Mouse (Mus musculus) mouse trophoblast stem cell (cell line): ENCODE measurements around the gene Pef1.

Experiments used
- in situ Hi-C, 2 experiments: fragments of 300-500 bp; cut with MseI, MboI; formaldehyde crosslinking; loops; 2 replicates in 1 of 2; 3 replicates in 1 of 2; pipeline ENCODE4 v1.15.1; 2025

Gene Pef1

DNA sequence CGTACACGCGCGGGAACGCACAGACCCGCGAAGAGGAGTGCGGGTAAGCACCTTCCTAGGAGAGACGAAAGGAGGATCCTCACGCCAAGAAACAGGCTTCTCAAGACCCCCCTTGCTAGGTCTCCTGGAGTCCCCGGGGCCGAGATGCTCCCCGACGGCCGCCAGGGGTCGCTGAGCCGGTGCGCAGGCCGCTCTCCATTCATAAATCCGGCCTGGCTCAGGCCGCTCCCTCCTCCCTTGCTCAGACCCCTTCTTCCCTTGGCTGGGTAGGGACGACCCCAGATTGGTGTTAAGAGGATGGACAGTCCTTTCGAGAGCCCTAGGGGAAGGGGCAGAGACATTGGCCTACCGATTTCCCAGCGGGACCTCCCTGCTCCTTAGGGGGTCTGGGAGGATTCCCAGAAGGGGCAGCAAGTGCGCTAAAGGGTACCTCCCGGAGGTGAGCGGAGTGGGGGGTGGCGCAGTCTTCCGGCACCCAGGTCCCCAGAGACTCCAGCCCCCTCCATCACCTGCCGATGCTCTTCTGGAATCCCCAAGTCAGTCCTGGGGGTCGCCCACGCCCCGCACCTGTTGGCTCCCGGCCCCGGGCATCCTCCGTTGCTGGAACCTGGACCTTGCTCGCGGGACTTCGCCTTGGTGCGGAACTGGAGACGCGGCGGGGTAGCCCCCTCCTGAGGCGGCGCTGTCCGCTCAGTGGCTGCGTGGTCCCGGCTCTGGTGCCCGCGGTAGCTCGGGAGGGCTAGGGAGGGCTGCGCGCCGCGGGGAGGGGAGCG lies 36.3 kb downstream of the Pef1 start:
- in situ Hi-C loops, result loop anchor here in 1 of 2 experiments (5.0 kb wide), 1 partner anchor 49 kb away; no protein-coding TSS in a partner anchor

DNA sequence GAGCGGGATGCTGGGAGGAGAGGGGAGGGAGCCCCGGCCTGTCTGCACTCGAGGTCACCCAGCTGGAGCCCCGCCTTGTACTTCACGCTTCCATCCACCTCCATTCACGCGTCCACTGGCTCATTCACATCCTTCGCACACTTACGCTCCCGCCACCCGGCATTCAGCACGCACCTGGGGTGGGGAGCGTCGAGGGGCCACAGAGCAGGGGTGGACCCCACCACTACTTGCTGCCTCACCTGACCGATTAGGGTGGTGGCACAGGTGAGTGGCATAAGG lies 36.8 kb downstream of the Pef1 start, which contains the start of gene Hcrtr1:
Gene Hcrtr1 (minus strand): TSS at position 146 of the 279 bp plus-strand sequence.
- in situ Hi-C loops, result loop anchor here in 1 of 2 experiments (5.0 kb wide), 1 partner anchor 48 kb away; no protein-coding TSS in a partner anchor

DNA sequence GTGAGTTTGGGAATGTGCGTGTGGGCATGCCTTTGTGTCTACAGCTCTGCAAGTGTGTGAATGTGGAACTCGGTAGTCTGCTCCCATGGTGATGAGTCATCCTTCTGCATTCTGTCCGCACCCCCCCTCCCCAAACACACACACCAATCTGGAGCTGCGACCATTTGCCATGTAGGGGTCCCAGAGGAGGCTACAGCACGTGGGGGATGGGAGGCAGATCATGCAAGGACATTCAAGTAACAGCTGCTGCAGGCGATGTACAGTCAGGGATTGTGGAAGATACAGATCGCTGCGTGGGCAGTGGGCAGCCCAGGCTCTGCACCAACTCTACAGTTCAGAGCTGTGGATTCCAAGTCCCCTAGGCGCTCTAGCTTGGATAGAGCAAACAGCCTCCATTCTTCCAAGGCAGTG lies 38.6 kb downstream of the Pef1 start:
- in situ Hi-C loops, result no loop called here

DNA sequence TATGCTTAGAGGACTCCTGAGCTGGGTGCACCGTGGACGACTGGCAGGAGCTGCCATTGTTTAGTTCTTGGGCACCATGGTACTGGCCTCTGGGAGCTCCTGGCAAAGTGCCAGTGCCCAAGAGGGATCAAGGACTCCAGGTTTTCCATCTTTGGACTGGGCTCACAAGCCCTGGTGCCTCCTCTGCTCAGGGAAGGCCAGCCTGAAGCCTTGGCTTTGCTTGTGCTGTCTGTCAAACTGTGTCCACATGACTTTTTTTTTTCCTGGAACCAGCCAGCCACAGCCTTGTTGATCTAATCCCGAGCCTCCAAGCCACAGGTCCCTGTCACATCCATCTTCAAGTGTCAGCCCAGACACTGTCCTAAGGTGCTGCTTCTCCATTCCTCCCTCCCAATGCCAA lies 39.4 kb downstream of the Pef1 start:
- in situ Hi-C loops, result no loop called here

DNA sequence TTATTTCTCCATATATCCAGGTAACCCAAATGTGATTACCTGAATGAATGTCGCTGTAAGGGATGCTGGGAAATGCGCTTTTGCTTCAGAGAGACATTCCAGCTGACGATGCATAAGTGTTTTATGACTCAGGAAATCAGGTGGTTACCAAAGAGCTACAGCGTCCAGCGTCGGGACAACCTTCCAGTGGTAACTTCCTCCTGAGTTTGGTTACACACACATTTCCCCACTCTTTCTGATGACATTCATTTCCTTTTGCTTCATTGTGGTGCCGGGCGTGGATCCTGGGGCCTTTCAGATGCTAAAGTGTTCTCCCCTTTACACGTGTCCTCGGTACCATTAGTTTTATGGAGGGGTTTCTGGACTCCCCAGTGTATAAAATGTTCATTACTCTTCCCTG lies 46.0 kb downstream of the Pef1 start:
- in situ Hi-C loops, result no loop called here

DNA sequence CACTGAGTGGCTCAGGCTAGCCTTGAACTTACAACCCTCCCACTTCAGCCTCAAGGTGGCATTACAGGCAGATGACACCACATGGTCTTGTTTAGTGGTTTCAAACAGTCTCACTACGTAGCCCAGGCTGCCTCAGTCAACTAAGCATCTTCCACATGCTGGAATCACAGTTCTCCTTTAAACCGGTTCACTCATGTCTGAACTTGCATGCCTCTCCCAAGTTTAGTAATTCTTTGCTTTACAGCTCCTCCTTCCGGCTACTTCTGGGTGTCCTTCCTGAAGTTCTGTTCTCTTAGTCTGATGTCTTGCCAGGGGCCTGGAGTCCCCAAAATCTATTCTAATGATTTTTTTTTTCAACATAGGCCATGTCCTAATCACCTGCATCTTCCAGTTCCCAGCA lies 51.9 kb downstream of the Pef1 start:
- in situ Hi-C loops, result no loop called here

DNA sequence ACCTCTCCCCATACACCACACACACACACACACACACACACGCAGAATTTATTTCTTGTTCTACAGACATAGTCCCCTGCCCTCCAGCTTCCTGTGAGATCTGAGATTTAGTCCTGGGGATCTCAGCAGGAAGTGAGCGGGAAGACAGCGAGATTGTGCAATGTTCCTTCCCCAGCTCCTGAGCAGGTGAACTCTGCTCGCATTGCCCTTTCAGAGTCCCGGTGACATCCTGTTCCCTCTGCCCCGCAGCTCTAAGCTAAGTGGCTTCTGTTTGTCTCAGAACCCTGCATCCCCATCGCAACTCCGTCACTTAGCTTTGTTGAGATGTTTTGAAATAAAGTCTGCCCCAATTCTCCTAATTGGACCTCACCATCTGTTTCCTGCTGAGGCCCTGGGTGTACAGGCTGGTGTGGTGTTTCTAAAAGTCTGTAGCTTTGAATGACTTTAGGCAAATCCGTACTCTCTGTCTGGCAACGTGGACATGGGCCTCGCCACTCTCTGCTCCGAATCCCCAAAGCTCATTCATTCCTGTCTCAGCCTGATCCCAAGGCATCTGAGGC lies 54.5 kb downstream of the Pef1 start:
- in situ Hi-C loops, result no loop called here

DNA sequence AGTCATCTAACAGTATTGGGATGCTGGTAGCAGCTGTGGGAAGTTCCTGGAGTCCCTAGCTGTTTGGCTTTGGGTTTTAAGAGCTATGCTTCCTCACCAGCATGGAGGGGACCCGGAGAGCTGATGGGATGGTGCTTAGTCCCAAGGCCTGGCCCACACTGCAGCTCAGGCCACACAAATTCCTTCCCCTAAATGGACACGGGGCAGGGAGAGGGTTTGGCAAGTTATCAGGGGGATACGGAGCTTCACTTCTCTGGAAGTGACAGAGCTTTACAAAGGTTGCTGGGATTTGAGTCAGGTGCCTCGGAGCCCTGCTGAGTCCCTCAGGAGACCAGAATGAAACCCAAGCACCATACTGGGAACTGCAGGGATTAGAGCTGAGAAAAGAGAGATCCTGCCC lies 59.0 kb downstream of the Pef1 start:
- in situ Hi-C loops, result no loop called here

DNA sequence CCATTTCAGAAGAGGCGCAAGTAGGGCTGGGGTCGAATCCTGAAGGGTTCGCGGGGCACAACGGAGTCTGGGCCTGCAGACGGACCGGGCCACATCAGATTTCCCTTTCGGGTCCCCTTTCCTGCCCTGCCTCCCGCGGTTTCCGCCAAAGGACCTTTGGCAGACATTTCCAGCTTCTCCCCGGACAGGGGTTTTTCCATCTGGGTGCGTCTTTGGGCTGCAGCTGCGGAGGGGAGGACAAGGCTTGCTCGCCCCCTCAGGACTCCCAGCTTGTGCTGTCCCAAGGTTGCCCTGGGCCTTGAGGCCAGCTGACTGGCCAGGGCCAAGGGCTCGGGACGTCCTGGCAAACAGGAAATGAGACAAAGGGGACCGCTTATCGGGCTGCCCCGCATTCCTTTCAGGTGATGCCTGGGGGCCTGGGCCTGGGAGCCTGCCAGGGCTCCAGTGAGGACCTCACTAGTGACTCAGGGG lies 61.1 kb downstream of the Pef1 start:
- in situ Hi-C loops, result no loop called here

DNA sequence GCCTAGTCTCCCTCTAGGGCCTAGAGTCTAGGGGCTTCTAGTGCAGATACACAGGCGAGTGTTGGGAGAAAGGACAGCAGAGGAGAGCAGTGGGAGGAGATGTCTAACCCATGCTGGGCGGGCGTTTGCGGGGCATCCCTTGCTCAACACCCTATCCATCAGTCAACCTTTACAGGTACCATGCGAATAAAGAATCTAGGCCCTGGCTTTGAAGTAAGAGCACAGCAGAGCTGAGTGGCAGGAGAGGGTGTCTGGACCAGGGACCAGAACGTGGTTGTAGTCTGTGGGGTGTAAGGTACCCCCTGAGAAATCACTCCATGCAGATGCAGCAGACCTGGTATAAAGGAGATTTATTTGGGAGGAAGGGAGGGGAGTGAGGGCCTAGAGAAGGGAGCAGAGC lies 61.8 kb downstream of the Pef1 start:
- in situ Hi-C loops, result no loop called here

DNA sequence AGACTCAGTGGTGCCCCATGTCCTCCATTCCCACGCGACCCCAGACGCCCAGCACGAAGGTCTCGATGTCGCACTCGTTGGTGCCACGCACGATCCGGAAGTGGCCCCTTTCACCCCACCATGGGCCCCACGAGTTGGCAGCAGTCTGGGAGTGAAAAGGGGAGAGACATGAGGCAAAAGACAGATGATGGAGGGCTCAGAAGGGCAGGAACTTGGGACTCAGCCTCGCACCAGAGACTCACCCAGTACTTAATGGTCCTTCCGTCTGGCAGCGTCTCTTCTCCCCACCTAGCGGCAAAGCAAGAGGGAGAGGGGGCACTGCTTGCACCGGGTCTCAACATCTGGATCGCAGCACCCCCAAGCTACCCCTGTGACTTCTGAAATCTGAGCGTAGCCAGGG lies 63.7 kb downstream of the Pef1 start:
- in situ Hi-C loops, result no loop called here

DNA sequence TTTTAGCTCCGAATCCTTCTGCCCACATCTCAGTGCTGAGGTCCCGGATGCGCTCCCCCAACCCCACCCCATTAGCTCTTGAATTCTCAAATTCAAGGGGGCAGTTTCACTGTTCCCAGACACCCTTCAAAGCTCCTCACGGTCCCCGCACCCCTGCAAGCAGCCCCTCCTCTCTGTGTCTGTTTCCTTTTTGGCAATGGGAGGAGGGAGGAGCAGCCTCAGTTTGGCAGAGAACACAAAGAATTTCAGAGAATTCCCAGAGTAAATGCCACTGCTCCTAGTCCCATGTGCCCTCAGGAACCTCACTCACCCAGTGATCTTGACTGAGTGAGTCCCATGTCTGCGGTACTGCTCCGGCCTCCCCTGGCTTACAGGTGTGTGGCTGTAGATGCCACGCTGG lies 64.2 kb downstream of the Pef1 start:
- in situ Hi-C loops, result no loop called here

DNA sequence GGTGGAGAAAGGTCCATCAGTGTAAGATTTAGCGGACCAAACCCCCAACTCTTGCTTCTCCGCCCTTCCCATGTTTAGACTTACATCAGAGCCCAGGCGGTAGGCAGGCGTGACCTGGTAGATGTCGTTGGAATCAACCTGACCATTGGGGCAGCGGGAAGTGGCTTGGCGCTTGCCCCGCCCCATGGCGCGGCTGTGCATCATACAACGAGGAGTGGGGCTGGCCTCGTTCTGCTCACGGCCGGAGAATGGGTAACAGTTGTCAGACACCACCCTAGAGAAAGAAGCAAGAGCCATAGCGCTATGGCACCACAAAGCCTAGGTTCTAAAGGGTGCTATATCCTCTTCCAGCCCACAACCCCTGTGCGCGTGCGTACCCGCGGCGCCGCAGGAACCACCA lies 65.0 kb downstream of the Pef1 start:
- in situ Hi-C loops, result no loop called here

DNA sequence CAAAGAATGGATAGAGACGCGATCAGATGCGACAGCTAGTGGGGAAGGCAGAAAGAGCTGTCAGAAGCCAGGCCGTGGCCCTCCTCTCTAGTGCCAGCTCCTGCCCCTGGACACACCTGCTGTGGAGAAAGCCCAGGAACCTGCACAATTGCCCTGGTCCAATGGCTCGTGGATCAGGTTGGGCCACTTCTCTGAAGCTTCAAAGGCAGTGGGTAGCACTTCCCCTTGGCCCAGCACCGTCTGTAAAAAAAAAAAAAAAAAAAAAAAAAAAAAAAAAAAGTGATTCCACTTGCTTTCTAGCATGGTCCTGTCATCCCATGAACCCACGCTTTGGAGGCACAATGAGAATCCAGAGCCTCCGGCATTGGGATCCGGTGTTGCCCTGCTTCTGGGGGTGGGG lies 65.5 kb downstream of the Pef1 start:
- in situ Hi-C loops, result no loop called here

DNA sequence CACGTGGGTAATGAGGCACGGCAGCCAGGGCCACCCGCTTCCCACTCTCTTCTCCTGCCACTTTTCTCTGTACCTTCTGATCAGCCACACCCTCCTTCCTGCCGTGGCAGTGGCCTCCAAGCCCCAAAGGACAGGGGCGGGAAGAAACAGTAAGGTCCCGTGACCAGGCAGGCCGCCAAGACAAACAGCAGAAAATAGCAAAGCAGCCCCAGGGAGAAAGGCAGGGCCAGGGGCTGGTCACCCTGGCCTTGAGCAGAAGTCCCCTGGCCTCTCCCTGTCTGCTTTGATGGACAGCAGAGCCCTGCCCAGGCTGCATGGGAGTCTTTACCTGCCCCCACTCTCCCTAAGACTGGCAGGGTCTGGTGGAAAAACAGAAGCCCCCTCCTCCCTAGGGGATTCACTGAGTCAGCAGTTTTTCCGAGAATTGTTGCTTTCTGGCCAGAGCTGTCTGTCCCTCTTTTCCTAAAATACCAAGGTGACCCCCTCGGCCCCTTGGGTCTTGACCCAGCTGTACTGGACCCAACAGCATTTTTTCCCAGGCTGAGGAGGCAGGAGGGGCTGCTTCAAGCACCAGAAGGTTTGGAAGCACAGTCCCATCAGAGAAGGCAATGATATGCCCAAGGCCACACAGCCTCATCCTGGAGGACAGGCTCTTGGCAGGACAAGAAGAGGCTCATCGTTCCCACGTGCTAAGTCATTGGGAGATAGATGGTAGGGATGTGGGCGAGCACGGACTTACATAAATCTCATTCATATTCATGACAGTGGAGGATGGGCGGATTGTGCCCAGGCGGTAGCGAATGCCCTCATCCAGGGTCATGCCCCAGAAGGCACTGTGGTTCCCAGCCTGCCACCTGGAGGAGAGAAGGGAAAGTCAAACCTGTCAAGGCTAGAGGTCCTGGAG lies 66.2 kb downstream of the Pef1 start:
- in situ Hi-C loops, result no loop called here

DNA sequence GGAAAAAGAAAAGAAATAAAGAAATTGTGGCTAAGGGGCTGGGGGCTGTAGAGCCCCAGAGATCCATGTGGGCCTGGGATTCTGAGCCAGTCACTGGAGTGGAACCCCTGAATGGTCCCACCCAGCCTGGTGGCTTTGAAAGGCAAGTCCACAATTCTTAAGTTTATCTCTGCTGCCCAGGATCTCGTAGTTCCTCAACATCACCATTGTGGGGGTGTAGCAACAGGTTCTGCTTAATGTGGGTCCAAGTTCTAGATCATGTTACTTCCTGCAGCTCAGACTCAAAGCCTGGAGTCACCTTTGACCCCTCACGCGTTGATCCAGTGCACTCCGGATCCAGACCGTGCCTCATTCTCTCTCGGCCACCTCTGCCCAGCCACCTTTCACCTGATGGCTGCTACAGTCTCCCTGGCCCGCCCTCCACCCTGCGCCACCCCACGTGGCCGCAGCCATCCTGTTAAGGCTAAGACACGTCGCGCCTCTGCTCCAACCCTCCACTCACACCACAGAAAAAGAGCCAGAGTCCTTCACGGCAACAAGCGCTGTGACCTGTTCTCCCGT lies 67.1 kb downstream of the Pef1 start:
- in situ Hi-C loops, result no loop called here

DNA sequence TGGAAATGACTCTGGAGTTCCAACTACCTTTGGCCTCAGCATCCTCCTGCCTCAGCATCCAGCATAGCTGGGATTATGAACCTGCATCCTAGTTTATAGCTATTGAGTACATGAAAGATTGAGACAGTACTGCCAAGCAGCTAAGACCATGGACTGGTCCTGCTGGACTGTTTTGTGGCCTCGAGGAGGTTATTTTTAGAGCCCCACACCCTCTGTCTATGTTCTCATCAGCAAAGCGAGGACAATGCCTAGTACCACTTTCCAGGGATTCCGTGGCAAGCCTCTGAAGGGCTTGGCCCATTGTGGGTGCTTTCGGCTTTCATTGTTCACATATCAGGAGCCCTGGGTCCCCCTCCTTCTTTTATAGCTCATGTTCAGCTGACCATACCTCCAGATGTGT lies 68.0 kb downstream of the Pef1 start:
- in situ Hi-C loops, result no loop called here

DNA sequence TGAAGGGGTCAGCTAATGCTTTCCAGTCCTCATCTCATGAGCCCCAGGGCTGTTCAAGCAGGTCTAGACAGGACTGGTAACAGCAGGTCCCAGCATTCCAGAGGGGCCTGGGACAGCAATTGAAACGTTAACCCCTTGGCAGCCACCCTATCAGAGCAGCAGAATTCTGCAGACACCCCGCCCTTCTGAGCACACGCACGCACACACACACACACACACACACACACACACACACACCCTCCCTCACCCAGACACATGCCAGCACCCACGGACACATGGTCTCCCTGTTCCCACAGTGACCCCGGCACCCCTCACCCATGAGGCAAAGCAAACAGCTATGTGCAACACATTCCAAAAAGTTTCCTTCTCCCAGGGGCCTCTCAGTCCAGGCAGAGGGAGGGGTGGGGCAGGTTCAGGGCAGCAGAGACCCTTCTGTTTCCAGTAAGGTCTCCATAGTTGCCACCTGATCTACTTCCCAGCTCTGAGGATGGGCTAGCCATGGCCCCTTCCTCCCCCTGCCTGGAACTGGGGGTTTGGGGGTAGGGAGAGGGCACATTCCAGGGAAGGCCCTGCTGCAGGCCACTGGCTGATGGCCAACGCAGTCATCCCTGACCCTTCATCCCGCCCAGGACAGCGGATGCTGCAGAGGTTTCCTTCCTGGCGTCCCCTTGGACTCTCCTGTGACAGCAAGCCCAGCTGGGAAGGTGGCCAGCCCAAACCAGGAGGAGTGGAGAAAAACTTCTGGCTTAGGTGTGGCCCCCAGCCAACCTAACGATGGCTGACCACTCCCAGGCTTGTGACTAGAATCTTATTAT lies 69.8 kb downstream of the Pef1 start:
- in situ Hi-C loops, result no loop called here

DNA sequence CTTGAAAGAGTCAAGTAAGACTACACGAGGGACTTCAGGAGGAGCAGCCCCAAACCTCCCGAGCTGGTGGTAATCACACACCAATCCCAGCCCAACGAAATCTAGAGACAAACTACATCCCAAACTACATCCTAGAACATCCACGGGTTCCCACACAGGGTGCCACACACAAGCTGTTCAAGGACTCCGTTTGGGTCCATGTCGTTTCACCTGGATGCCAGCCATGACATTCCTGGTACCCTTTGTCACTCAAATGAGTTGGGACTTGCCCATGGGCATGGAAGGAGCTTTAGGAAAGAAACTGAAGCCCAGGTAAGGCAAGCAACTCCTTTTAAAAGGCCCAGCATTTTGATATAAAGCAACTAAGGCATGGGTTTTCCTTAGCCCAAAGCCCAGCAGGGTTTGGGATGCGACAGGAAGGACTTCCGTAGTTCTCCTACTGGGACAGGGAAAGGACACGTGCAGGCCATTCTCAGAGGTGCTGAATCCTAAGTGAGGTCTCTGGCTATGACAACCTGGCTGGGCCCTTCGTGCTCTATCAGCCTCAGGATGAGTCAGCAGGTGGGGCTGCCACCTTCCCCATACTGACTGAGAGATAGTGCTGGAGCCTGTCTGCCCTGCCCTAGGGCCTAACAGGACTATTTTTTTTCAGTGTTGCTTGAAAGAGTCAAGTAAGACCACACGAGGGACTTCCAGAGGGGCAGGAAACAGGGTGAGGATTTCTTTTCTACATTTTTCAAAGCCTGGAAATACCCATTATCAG lies 70.9 kb downstream of the Pef1 start:
- in situ Hi-C loops, result no loop called here

DNA sequence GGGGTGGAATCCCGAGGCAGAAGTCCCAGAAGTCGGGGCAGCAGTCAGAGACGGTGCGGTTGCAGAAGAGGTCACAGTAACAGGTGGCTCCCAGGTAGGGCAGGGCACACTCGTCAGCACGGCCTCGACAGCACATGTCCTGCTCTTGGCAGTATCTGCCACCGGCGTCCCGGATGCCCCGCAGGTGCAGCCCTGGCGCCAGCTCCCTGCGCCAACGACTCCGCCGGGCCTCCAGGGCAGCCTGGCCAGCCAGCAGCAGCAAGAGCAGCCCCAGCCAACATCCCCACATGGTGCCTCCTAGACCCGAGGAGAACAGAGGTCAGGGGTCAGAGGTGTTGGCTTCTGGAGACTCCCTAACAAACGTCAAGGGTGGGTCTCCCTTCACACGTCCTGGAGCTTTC lies 71.6 kb downstream of the Pef1 start:
- in situ Hi-C loops, result no loop called here
